Mouse (Mus musculus) frontal cortex, postnatal 14 days (tissue): ENCODE measurements at regions not wholly inside any gene's neighbourhood (a gene's known extent, or its start where the extent isn't known, plus 50 kb on each side); places are given as distances from the start of the nearest gene placed in this dataset.
A peak's percentile ranks its signal among the peaks of the same experiment; 100 is the strongest.

Experiments
- DNase-seq, 2 experiments: peaks; one replicate each; pipeline ENCODE4 v3.0.0; 2022; ENCODE audit warnings: low spot score in 2 of 2

DNA sequence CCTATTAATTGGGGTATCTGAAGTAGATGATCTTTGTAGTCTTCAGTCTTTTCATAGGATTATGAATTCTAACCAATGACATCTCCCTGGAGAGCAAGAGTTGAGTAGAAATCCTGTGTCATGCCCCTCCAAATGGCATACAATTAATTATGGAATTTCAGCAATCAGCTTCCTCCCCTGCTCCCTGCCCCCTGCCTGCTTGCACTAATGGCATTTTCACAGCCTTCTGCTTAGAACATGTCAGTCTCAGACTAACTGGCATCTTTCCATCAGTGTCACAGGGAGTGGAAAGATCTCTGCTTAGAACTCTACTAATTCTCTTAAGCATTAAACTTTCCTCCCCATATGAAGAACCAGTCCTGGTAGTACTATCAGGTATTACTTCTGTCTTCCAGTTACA is 581.8 kb upstream of the Camk1g start:
- no peak for DNase-seq

DNA sequence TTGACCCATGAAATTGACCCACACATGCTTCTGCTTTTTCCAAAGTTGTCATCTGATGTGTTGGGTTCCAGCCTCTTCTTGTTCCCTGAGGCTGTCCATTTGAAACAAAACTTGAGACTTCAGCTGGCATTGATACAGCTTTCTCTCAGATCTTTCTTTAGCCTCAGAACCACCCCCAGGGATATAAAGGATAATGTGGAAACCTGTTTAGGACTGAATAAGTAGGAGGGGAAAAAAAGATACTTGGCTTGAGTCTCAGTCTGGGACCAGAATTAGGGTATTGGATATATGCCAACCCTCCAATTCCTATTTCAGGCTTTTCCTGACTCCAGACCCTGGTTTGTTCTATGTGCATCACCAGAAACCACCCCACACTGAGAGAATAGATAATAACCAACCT is 579.7 kb upstream of the Camk1g start:
- DNase-seq = no peak

DNA sequence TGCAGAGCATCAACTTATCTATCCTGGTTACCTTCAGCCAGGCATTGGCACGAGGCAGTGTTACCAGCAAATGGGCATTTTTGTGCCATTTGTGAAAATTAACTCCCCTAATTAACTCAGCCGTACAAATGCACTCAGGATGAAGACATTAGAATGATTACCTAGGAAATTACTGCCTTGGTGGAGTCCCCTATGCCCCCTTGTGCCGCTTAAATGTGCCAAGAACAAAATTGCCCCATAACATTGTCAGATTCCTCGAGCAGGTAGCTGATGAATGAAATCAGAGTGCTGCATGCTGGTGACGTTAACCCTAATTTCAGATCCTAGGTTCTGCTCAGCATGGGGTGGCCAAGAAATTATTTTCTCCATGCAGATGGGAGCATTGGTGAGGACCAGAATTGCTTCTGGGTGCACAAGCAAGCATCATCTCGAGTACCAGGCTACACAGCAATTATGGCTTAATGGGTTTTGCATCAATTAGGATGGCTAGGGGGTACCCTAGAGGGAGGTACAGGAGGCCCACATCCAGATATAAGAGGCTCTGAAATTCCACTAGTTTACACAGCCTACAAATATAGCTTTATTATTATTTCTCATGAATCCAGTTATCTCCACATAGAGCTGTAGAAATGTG is 577.0 kb upstream of the Camk1g start:
- DNase-seq = no peak

DNA sequence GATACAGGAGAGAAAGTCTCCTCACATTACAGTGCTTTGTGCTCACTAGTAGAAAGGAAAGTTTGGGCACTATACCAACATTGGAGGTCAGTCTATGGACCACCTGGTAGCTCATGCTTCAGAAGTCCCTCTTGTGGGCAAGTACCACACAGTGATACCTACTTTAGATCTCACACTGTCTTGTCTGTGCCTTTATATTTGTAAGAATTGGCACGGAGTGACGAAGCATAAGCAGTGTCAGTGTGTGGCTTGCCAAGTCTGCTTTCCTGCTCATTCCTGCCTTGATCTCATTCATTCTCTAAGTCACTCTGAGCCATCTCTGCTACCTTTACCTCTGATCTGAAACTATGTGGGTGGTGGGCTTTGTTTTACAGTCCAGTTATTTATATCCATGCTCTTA is 565.9 kb upstream of the Camk1g start:
- DNase-seq = no peak

DNA sequence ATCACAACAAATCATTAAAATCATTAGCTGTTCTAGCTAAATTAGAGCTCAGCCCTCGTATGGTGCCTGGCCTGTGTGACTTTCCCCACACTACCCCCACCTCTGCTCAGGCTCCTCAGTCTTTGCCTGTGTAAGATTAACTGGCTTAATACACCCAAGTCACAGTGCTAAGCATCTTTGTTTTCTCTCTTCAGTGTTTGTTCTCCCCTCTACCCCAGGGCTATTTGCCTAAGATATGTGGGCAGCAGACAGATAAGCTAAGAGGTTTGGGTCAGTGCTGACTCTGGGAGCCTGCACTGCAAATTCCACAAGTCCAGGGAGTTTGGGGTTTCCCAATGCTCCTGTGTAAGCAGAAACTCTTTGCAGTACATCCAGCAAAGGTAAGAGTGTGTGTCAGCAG is 564.2 kb upstream of the Camk1g start:
- DNase-seq = no peak

DNA sequence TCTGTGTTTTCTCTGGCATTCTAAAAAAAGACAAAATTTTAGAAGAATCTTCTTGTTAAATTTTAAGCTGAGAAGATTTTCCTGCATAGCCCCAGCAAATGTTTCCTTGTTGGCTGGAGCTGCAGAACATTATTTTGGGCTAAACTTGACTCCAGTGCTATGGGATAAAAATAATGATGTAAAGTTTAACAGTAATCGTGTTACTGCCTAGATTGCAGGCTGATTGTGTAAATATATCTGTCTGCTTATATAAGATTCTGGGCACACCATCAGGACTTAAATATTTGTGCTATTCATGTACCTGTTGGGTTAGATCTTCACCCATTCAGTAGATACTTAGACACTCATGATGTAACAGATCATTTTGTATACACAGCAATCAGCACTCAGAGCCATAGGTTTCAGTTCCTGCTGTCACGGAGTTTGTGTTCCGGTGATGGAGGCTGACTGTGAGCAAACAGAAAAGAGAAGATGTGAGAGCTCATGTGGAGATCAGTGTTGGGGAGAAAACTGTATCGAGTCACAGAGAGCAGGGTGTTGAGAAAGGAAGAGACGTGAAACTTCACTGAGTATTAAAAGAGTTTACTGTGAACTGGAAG is 561.1 kb upstream of the Camk1g start:
- no peak for DNase-seq

DNA sequence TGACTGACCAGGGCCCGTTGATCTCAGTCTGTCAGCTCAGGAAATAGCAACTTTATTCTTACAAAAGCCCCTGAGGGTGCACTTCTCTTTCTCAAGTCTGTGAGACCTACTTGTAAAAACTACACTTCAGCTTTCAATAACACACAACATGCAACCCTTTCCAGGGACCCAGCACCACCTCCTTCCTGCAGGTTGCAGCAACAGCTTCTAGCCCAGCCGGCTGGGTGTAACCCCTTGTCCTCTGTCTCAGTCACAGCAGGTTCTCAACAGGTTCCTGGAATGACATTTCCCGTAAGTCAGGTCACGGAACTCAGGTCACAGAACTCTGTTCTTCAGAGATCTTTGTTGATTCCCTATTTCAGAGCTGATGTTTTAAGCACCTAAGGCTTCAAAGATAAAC is 558.5 kb upstream of the Camk1g start:
- DNase-seq = no peak

GRCm38 (mm10) chr1:193922756-193923155 is 552.7 kb upstream of the Camk1g start:
- no peak for DNase-seq

GRCm38 (mm10) chr1:193919243-193919642 is 549.1 kb upstream of the Camk1g start:
- no peak for DNase-seq

DNA sequence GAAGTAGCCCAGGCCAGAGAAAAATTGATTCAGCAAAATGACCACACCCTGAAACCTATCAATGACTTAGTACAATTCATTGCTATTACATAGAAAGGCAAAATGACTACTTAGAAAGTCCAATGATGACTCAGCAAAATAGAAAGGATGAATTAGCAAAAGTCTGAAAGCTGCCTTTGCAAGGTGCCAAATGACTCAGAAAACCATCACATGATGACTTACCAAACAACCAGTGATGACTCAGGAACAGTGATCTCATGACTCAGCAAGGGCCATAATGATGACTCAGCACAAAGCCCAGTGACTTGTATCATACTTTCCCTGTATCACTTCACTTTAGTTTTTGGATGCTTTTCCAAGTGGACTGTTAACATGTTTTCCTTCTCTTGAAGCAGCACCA is 535.6 kb upstream of the Camk1g start:
- no peak for DNase-seq

GRCm38 (mm10) chr1:193894072-193894471 is 524.0 kb upstream of the Camk1g start:
- DNase-seq = no peak

GRCm38 (mm10) chr1:193876540-193876939 is 506.4 kb upstream of the Camk1g start:
- no peak for DNase-seq

DNA sequence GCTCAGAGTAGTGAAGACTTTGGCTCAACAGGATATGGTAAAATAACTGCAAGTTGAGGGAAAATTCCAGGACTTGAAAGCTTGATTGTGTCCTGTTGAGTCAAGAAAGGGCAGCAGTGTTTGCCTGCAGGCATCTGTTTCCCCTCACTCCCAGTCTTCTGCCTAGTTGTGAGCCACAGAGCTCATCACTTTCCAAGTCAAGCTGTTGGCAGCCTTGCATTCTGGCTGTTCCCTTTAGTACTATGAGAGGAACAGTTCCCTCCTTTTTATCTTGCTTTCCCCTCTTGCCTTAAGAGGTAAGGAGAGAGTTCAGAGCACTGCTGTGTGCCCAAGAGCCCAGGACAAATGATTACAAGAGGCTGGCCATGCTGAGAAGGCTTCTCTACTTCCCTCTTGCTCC is 506.0 kb upstream of the Camk1g start:
- no peak for DNase-seq

- DNase-seq = no peak
Measured at GRCm38 (mm10) chr1:193875287-193875686, 505.2 kb upstream of the Camk1g start.

DNA sequence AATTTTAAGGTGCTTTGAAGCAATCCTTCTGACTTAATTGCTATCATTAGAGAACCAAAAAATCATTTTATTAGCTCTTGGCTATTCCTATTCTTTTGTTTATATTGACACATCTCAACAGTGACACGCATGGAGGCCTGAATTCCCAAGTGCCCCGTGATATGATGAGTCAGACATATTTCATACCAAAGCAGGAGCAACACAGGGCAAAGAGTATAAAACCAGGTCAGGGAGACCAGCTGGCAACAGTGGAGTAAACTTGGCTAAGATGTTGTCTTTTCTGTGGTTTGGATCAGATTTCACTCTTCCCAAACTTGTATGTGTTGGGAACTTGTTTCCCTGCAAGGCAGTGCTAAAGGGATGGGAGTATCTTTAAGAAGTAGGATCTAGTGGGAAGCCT is 500.6 kb upstream of the Camk1g start:
- DNase-seq = no peak

GRCm38 (mm10) chr1:193868639-193869320 is 498.7 kb upstream of the Camk1g start:
- DNase-seq = no peak

DNA sequence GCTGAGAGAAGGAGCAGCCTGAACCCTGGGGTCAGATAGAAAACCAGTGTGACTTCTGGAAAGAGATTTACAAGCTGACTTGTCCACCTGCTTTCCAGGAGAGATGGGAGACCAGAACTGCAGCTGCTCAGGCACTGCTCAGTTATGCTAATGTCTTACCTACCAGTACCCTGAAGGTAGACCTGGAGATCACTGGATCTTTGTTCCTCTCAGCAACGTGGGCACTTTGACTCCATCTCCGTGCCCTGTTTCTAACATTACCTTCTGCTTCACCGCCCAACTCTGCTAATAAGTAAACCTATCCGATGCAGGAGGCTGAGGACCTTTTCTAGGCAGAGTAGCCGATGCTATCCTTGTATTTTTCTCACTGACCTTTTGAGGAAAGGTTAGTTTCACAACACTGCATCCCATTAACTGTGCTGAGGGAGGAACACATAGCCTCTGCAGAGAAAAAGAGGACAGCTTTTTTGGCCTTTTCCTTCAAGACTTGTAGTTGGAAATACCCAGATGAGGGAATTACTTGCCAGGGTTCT is 490.7 kb upstream of the Camk1g start:
- no peak for DNase-seq

GRCm38 (mm10) chr1:193860354-193860753 is 490.3 kb upstream of the Camk1g start:
- DNase-seq = no peak

- no peak for DNase-seq
Measured at GRCm38 (mm10) chr1:193859257-193860125, 489.4 kb upstream of the Camk1g start.

DNA sequence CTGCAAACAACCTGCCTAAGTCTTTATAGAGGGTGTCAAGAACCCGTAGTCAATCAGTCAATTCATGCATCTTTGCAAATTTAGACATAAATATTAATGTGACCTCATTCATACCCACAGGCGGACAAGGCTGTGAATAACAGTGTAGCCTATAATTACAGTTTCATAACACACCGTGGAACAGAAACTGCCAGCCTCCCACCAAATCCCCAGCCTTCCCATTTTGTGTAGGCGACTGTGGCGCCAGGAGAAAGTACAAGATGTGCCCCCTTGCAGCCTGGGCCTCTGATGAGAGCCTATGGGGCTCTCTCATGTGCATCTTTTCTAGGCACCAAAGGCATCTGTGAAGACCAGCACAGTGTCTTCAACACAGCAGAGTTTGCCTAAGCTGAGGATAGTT is 477.8 kb upstream of the Camk1g start:
- peak in 1 of 2 experiments; percentile 6 for DNase-seq

DNA sequence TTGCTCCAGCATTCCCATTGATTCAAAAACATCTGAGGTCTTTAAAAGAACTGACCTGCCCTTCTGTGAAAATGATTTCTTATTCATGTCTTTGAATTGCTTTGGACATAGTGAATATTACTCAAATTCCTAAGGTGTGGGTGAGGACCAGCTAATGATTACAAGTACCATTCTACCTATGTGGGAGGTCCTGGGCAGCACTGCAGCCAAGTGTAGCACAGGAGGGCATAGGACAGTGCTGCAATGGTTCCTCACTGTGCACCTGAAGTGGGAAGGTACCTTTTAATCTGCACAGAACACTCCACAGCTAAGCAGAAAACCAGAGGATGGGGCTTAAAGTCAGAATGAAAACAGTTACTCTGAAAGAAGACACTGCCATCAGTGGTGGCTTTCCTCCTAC is 474.8 kb upstream of the Camk1g start:
- DNase-seq = no peak

DNA sequence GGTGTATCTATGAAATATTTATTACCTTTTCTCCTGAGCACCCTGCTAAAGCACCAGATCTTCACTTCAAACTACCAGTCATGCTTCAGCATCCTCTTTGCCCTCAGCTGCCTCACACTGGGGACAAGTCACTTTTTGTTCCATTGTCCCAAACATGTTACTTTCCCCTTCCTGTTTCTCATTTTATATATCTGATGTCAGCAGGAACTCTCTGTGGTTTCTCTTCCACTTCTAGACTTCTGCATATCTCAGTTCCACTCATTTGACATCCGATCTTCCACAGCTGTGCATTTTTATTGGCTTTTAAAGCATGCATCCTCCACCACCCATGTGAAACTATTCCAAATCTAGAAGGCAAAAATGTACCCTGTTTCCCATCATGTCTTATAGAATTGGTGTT is 474.4 kb upstream of the Camk1g start:
- no peak for DNase-seq
